Mouse (Mus musculus): ENCODE results near the gene Avl9. TPM values are rescaled to one million over a fixed set of nuclear protein-coding genes. Genes with fewer than 3 reads are reported as not detected.

Avl9 gene
- 10 to 100 TPM; 42.1 to 48.9 TPM for total RNA-seq (2021)

DNA sequence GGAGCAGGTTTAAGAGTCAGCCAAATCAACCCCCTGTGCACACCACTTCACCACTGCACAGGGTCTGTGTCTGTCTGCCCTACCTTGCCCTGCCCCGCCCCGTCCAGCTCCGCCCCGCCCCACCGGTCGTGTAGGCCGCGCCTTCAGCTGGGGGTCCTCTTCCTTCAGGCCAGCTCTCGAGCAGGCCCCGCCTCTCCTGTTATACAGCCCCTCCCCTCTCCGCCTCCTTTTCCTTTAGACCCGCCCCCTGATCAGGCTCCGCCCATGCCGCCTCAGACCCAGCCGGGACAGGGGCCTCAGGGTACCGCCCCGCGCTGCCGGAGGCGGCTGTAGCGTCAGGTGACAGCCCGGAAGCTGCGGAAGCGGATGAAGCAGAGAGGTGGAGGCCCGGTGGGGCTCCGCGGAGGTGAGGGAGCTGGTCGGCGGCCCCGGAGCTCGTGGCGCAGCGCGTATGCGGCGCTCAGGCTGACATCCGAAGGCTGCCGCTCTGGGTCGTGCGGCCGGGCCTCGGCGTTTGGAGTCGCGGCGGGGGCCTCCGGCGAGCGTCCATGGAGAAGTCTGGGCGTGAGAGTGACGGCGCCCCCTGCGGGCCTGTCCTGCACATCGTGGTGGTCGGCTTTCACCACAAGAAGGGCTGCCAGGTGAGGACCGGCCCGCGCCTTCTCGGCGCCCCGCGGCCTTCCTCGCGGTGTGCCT, at the start of gene Avl9:
Gene Avl9, plus strand, starts transcription at position 326 of the 696 bp plus-strand sequence.
- intact Hi-C loops (cut with DNase I): no loop called here

GRCm38 (mm10) chr6:56688238-56688637, 26.5 kb upstream of the Avl9 start:
- intact Hi-C loops (cut with DNase I): no loop called here
- DNase-seq (ENCODE audit: low spot score in 2 of 2): no peak

More for the DNA sequence above, at the start of gene Avl9:
- DNase-seq (ENCODE audit: low spot score in 2 of 2): peak; percentile 96

GRCm38 (mm10) chr6:56691205-56691604, 23.5 kb upstream of the Avl9 start:
- intact Hi-C loops (cut with DNase I): loop anchor here (2.0 kb wide), 1 partner anchor 210 kb away; no protein-coding TSS in a partner anchor

GRCm38 (mm10) chr6:56692445-56692844, 22.3 kb upstream of the Avl9 start:
- intact Hi-C loops (cut with DNase I): no loop called here
- no peak for DNase-seq (ENCODE audit: low spot score in 2 of 2)

More at GRCm38 (mm10) chr6:56691205-56691604, 23.5 kb upstream of the Avl9 start:
- peak; percentile 37 to 61 for DNase-seq (ENCODE audit: low spot score in 2 of 2)

DNA sequence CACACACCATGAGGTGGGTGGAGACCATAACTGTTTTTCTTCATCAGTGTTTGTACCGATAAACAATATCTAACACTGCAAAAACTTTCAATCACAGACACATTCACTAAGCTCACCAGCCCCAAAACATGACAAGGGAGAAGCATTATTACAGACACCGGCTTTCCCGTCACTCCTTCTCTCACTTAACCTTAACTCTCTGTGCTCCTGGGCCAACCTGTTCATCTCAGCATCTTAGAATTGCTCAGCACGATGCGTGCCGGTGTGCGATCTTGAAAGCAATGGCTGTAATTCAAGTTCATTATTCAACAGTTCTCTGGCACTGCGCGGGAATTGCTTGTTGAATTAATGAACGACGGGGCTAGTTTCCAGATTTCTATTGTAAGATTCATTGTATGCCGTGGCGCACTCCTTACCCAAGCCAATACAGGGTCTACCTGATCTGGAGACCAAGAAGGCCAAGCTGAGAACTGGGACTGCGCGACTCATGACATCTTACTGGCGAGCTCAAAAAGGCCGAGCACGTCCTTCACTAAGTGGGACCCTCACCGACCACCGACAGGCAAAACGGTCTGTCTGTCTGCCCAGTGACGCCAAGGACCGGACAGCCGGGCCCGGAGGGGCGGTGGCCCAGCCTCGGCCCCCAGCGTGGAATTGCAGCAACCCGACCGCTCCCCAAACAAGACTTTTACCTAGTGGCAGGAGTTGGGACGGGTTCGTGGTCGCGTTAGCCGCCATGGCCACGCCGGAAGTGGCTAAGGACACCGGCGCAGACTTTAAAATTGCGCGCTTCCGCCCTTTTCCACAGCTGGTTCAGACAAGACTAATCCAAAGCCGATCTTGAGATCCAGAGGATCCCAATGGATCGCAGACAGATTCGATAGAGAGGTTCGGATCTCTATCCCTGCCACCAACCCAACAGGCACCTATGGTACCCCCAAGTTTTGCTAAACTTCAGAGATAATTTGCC, 10.5 kb upstream of the Avl9 start, which contains the start of gene Lsm5:
Gene Lsm5, minus strand, starts transcription at position 780 of the 970 bp plus-strand sequence.
- intact Hi-C loops (cut with DNase I): no loop called here
- peak; percentile 85 to 88 for DNase-seq (ENCODE audit: low spot score in 2 of 2)

DNA sequence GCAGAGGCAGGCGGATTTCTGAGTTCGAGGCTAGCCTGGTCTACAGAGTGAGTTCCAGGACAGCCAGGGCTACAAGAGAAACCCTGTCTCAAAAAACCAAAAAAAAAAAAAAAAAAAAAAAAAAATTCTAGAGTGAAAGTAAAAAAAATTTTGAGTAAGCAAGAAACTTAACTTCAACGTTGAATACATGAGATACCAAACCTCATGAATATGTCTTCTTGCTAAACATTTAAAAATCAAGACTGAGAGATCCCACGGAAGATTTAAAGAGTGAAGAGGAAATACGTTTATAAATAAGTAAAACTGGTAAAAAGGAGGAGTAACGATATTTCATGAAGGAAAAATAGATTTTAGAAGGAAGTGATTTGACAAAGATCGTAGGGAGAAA, 519 bp upstream of the Avl9 start:
- intact Hi-C loops (cut with DNase I): no loop called here
- no peak for DNase-seq (ENCODE audit: low spot score in 2 of 2)

GRCm38 (mm10) chr6:56715270-56715666, 569 bp downstream of the Avl9 start:
- intact Hi-C loops (cut with DNase I): no loop called here
- DNase-seq (ENCODE audit: low spot score in 2 of 2): no peak

GRCm38 (mm10) chr6:56719071-56719470, 4.4 kb downstream of the Avl9 start:
- no peak for DNase-seq (ENCODE audit: low spot score in 2 of 2)
- intact Hi-C loops (cut with DNase I): no loop called here

GRCm38 (mm10) chr6:56720877-56721276, 6.2 kb downstream of the Avl9 start:
- intact Hi-C loops (cut with DNase I): no loop called here
- no peak for DNase-seq (ENCODE audit: low spot score in 2 of 2)

GRCm38 (mm10) chr6:56732545-56732944, 17.8 kb downstream of the Avl9 start:
- intact Hi-C loops (cut with DNase I): no loop called here
- DNase-seq (ENCODE audit: low spot score in 2 of 2): no peak

- no peak for DNase-seq (ENCODE audit: low spot score in 2 of 2)
These were observed 31.3 kb downstream of the Avl9 start for GRCm38 (mm10) chr6:56745950-56746543.

GRCm38 (mm10) chr6:56753719-56754118, 39.0 kb downstream of the Avl9 start:
- intact Hi-C loops (cut with DNase I): no loop called here
- DNase-seq (ENCODE audit: low spot score in 2 of 2): no peak

More at GRCm38 (mm10) chr6:56745950-56746543, 31.3 kb downstream of the Avl9 start:
- intact Hi-C loops (cut with DNase I): no loop called here

- no peak for DNase-seq (ENCODE audit: low spot score in 2 of 2)
- intact Hi-C loops (cut with DNase I): no loop called here
These were observed 41.4 kb downstream of the Avl9 start for GRCm38 (mm10) chr6:56756117-56756516.

- no peak for DNase-seq (ENCODE audit: low spot score in 2 of 2)
- intact Hi-C loops (cut with DNase I): no loop called here
These were observed 44.6 kb downstream of the Avl9 start for GRCm38 (mm10) chr6:56759324-56759723.

DNA sequence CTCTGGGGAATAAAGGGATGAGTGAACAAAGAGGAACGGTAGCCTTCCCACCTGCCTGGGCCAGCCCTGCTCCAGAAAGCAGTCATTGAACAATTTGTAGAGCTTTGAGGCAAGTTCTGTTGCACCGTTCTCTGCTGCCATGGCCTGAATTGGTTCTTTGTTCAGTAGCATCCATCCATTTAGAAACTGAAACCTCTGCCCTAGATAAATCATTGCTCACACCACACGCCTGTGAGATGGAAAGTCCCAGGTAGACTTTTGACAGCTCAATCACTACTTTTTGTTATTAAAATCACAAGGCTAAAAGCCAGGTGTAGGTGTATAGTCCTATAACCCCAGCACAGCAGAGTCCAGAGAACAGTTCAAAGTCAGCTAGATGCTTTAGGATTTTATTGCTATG, 50.6 kb downstream of the Avl9 start:
- no peak for DNase-seq (ENCODE audit: low spot score in 2 of 2)
- intact Hi-C loops (cut with DNase I): no loop called here

DNA sequence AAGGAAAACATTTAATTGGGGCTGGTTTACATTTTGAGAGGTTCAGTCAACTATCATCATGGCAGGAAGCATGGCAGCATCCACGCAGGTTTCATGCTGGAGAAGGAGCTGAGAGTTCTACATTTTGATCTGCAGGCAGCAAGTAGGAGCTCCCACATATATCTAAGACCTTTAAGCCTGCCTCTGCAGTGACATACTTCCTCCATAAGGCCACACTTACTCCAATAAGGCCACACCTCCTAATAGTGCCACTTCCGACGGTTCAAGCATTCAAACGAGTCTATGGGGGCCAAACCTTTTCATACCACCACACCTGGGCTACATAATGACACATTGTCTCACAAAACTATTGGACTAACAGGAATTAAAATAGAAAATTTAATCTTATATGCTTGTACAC, 51.0 kb downstream of the Avl9 start:
- intact Hi-C loops (cut with DNase I): no loop called here
- no peak for DNase-seq (ENCODE audit: low spot score in 2 of 2)

DNA sequence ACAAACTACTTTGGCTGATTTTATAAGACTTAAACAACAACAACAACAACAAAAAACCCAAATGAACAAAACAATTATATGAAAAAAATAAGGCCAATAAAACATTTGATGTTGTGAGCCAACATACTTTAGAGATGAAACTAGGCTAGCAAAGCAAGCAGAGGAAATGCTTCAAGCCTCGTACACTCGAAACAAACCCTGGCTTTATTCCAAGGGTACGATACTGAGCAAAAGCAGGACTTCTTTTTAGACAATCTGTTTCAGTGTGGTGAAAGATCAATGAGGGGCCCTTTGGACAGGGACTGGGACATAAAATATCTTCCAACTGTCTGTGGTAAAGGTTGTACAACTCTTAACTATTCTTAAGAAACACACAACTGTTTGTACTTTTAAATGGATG, 61.1 kb downstream of the Avl9 start:
- intact Hi-C loops (cut with DNase I): no loop called here
- no peak for DNase-seq (ENCODE audit: low spot score in 2 of 2)

DNA sequence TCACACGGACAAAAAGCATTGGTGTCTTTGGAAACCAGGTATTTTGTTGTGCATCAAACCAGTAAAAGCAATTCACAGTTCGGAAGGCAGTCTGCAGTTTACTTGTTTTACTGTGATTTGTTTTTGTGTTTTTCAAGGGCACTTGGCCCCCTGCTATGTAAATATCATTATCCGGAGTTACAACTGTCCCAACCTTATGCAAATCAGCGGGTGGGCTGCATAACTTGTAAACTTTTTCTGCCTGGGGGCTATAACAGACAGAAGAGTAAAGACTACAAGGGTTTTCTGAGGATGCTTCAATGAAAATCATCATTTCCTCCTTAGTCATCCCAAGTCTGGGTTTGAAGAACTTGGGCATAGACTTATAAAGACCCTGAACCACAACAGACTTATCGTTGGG, 64.9 kb downstream of the Avl9 start:
- DNase-seq (ENCODE audit: low spot score in 2 of 2): no peak
- intact Hi-C loops (cut with DNase I): no loop called here

- no peak for DNase-seq (ENCODE audit: low spot score in 2 of 2)
- intact Hi-C loops (cut with DNase I): no loop called here
These were observed 69.0 kb downstream of the Avl9 start for GRCm38 (mm10) chr6:56783561-56784272.

DNA sequence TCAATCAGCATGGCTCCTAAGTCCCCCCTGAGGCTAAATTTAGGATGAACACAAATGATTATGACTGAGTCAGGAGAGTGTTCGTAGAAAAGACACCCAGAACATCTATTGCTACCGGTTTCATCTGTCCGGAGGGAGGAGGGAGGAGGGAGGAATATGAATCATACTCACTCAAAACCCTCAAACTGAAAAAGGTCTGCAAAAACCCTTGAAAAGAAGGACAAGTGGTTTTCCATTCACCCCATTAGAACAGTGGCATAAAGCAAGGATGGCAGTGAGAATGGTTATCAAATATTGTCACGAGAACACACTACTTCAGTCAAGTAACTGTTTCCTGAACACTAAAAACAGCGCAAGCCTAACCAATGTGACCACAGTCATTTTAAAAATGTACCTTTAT, 70.4 kb downstream of the Avl9 start:
- intact Hi-C loops (cut with DNase I): no loop called here
- no peak for DNase-seq (ENCODE audit: low spot score in 2 of 2)

All from left cerebral cortex, postnatal 36 days (tissue).